17 mouse cellular contexts compared by ENCODE assay signal in the genomic region with DNA sequence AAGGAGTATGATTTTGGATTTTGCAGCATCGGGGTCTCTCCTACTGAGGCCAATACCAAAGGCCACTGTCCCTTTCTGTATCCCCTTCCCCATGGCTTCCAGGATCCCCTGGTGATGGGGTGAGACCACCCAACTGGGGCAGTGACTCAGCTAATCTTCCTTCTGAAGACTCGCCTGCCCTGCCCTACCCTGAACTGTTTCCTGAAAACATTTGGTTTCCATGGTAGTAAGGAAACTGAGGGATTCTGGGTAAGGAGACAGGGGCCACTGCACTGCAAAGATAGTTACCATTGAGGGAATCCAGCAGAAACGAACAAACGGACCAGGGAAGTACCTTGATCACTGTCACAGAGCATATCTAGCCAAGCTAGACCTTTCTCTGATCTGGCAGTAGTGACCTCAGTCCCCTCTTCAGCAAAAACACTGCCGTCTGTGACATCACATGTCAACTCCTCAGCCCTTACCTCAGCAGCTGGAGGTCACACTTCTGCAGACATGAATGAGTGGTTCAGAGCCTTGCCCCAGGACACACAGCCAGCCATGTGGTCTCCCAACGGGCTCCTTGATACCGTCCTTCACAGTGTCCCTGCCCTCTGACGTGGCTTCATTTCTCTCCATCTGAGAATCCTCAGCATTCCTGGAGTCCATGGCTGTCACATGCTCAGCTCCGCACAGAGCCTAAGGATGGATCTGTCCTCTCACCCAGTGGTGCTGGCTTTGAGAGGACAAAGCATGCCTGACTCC. TPM values are rescaled to one million over a fixed set of nuclear protein-coding genes. Genes with fewer than 3 reads are reported as not detected.
DNase-seq lines count a peak whose midpoint lies in the region; ATAC-seq and TF ChIP-seq lines count a peak whose summit lies in the region.
"Had no signal": no experiment of that assay in that cellular context is flagged by ENCODE, and none has a peak within 500 bp of the region (broad histone marks: within the 10 kb centered on the region; RNA-seq: fewer than 3 reads in every experiment).

No protein-coding gene starts in this region.

- no peak for TF ChIP-seq CTCF in MEL (IDR thresholded peaks at IDR 0.05 in 2 of 3, conservative IDR thresholded peaks at IDR 0.05 in 1 of 3; ENCODE audit: control insufficient read depth in 1 of 3, insufficient read depth in 1 of 3, low read depth in 2 of 3, low read length in 3 of 3, poor library complexity in 1 of 3, severe bottlenecking in 1 of 3)

- WGBS in heart, embryonic 15.5 days, result 40% methylated on average over 9 of the region's 9 CpGs
- 53% methylated on average over 9 of the region's 9 CpGs for WGBS in midbrain, embryonic 11.5 days

- no peak for TF ChIP-seq POLR2A in MEL (IDR thresholded peaks at IDR 0.05; ENCODE audit: control insufficient read depth in 1 of 2, insufficient read depth in 1 of 2, low read depth in 1 of 2, low read length in 2 of 2, poor library complexity in 1 of 2)

- TF ChIP-seq RAD21 in MEL (IDR thresholded peaks at IDR 0.05; ENCODE audit: low read depth, low read length), result no peak

- H3K36me3 ChIP-seq in MEL (ENCODE audit: control insufficient read depth in 1 of 2, insufficient read depth in 2 of 2, low read length in 2 of 2), result peaks cover 0 to 5% of the 10 kb centered on the region in 2 experiments; a peak in 3 of 4 replicates
- H3K36me3 ChIP-seq in heart, embryonic 15.5 days, result no peaks in the 10 kb centered on the region
- H3K36me3 ChIP-seq in midbrain, embryonic 11.5 days (ENCODE audit: control insufficient read depth, insufficient read depth, low read length), result no peaks in the 10 kb centered on the region
- H3K36me3 ChIP-seq: limb, embryonic 13.5 days; midbrain, embryonic 13.5 days; neural tube, embryonic 13.5 days had no signal

- no peaks in the 10 kb centered on the region for H3K9me3 ChIP-seq in MEL (replicated peaks; ENCODE audit: insufficient read depth, low read length)
- H3K9me3 ChIP-seq in heart, embryonic 15.5 days (replicated peaks), result no peaks in the 10 kb centered on the region
- H3K9me3 ChIP-seq in midbrain, embryonic 11.5 days (ENCODE audit: control insufficient read depth, low read length), result no peaks in the 10 kb centered on the region
- H3K9me3 ChIP-seq: limb, embryonic 13.5 days; midbrain, embryonic 13.5 days; neural tube, embryonic 13.5 days had no signal

- no peak overlapping the region for H3K4me3 ChIP-seq in MEL (ENCODE audit: control insufficient read depth in 1 of 2, insufficient read depth in 1 of 2, low read depth in 2 of 2, low read length in 2 of 2)
- no peak overlapping the region for H3K4me3 ChIP-seq in heart, embryonic 15.5 days
- no peak overlapping the region for H3K4me3 ChIP-seq in midbrain, embryonic 11.5 days (ENCODE audit: low read depth, low read length)
- H3K4me3 ChIP-seq: limb, embryonic 13.5 days; midbrain, embryonic 13.5 days; neural tube, embryonic 13.5 days had no signal

- no peaks in the 10 kb centered on the region for H3K27me3 ChIP-seq in MEL (ENCODE audit: control insufficient read depth in 1 of 2, insufficient read depth in 2 of 2, low read length in 2 of 2)
- no peaks in the 10 kb centered on the region for H3K27me3 ChIP-seq in heart, embryonic 15.5 days
- no peaks in the 10 kb centered on the region; the same call in 1 of the 2 replicates for H3K27me3 ChIP-seq in midbrain, embryonic 11.5 days (ENCODE audit: control insufficient read depth, insufficient read depth, low read length)
- H3K27me3 ChIP-seq: limb, embryonic 13.5 days; midbrain, embryonic 13.5 days; neural tube, embryonic 13.5 days had no signal

- peak; percentile 93 for DNase-seq in heart, adult 11 months
- DNase-seq in heart, postnatal 4 days, result no peak
- DNase-seq in 416B (ENCODE audit: low read depth), result peak; percentile 28
- DNase-seq in MEL (ENCODE audit: low read depth, low spot score), result peak; percentile 67
- DNase-seq in frontal cortex, adult 2 months (ENCODE audit: extremely low spot score in 1 of 2, low spot score in 1 of 2), result no peak
- DNase-seq in urinary bladder, adult 2 months (ENCODE audit: low spot score), result no peak
- DNase-seq in midbrain, embryonic 11.5 days (ENCODE audit: low spot score, missing footprints), result no peak
- DNase-seq: cerebellum, adult 11-12 months; kidney, adult 9 months; layer of hippocampus, postnatal 36 days; thymus, postnatal 14 days had no signal

- H3K9ac ChIP-seq in MEL (ENCODE audit: control insufficient read depth, low read depth, low read length, poor library complexity, severe bottlenecking), result no peak overlapping the region
- no peak overlapping the region for H3K9ac ChIP-seq in heart, embryonic 15.5 days
- no peak overlapping the region for H3K9ac ChIP-seq in midbrain, embryonic 11.5 days (ENCODE audit: low read length)
- H3K9ac ChIP-seq: limb, embryonic 13.5 days; midbrain, embryonic 13.5 days; neural tube, embryonic 13.5 days had no signal

- H3K4me1 ChIP-seq in MEL (ENCODE audit: control insufficient read depth in 1 of 2, insufficient read depth in 2 of 2, low read length in 2 of 2), result peaks cover 2 to 11% of the 10 kb centered on the region in 2 experiments; a peak in 2 of 4 replicates
- peaks cover 49% of the 10 kb centered on the region for H3K4me1 ChIP-seq in heart, embryonic 15.5 days (replicated peaks)
- H3K4me1 ChIP-seq in midbrain, embryonic 11.5 days (ENCODE audit: control insufficient read depth, insufficient read depth, low read length), result no peaks in the 10 kb centered on the region
- H3K4me1 ChIP-seq: midbrain, embryonic 13.5 days had no signal

- TF ChIP-seq EP300 in MEL (IDR thresholded peaks at IDR 0.05; ENCODE audit: low read depth in 1 of 2, low read length in 2 of 2), result 0 out of 4 replicates have a peak, but pooled peaks of 1 of the 2 experiments have one; percentile 9

- H3K4me2 ChIP-seq in heart, embryonic 15.5 days, result no peak overlapping the region
- no peak overlapping the region for H3K4me2 ChIP-seq in midbrain, embryonic 11.5 days
- H3K4me2 ChIP-seq: limb, embryonic 13.5 days; midbrain, embryonic 13.5 days; neural tube, embryonic 13.5 days had no signal

- no peak for ATAC-seq in heart, embryonic 15.5 days (replicated peaks; ENCODE audit: insufficient number of reproducible peaks, insufficient read depth, low FRiP score, low read depth)
- no peak for ATAC-seq in midbrain, embryonic 11.5 days (ENCODE audit: low FRiP score)
- ATAC-seq: CD4-positive, CD25-positive, alpha-beta regulatory T cell, adult 4 months; midbrain, embryonic 13.5 days had no signal

- no peaks in the 10 kb centered on the region for H3K79me2 ChIP-seq in MEL (ENCODE audit: control insufficient read depth, insufficient read depth, low read length, poor library complexity)

- H3K27ac ChIP-seq in MEL (ENCODE audit: control insufficient read depth, low read depth, low read length), result peak overlapping the region; percentile 18; the same call in 1 of the 2 replicates
- H3K27ac ChIP-seq in heart, embryonic 15.5 days, result peak overlapping the region; percentile 24; the same call in 1 of the 2 replicates
- H3K27ac ChIP-seq in midbrain, embryonic 11.5 days (ENCODE audit: low read depth, low read length), result no peak overlapping the region
- H3K27ac ChIP-seq: limb, embryonic 13.5 days; midbrain, embryonic 13.5 days; neural tube, embryonic 13.5 days had no signal

TF ChIP-seq in MEL, 35 proteins besides CTCF, POLR2A, EP300 and RAD21:
- TF ChIP-seq TAL1 (IDR thresholded peaks at IDR 0.05; ENCODE audit: low read length), result 0 out of 2 replicates have a peak, but pooled peaks have one; percentile 4
- TF ChIP-seq USF1 (IDR thresholded peaks at IDR 0.05; ENCODE audit: low read depth, low read length), result no peak

RNA-seq across cellular contexts. Expression of gene Anxa11, which starts 27.4 kb away (rescaled TPM):
- 10 to 100 TPM; 69.8 to 72.3 TPM for total RNA-seq in heart, postnatal 4 days (2021)
- 7.3 and 7.6 TPM in 2 replicates for total RNA-seq in MEL (2012; rRNA removed)
- 10 to 100 TPM in 1 of 2 experiments, not detected in 1; 40.5 TPM for polyA plus RNA-seq in MEL (2012; ENCODE audit: insufficient read depth in 1 of 2, insufficient read length in 2 of 2, low read depth in 1 of 2, low replicate concordance in 2 of 2, missing spikeins in 1 of 2)
- polyA plus RNA-seq in heart, embryonic 15.5 days (2015; fragmentation: Nextera tagmentation; extraction: Ambion mirVana), result 27.0 and 31.6 TPM in 2 replicates
- 21.5 and 22.8 TPM in 2 replicates for polyA plus RNA-seq in frontal cortex, adult 2 months (2012; rRNA removed)
- 65.5 and 84.4 TPM in 2 replicates for polyA plus RNA-seq in urinary bladder, adult 2 months (2012; rRNA removed)
- 3.0 and 4.0 TPM in 2 replicates for polyA plus RNA-seq in midbrain, embryonic 11.5 days (2014; fragmentation: Nextera tagmentation; extraction: Ambion mirVana)

RNA-seq across cellular contexts. Expression of gene Plac9a, which starts 33.6 kb away (rescaled TPM):
- 1 to 10 TPM; 1.0 to 3.2 TPM for total RNA-seq in heart, postnatal 4 days (2021)
- total RNA-seq in MEL (2012; rRNA removed), result not detected in 2 replicates
- polyA plus RNA-seq in MEL (2012; ENCODE audit: insufficient read depth in 1 of 2, insufficient read length in 2 of 2, low read depth in 1 of 2, low replicate concordance in 2 of 2, missing spikeins in 1 of 2), result not detected
- polyA plus RNA-seq in heart, embryonic 15.5 days (2015; fragmentation: Nextera tagmentation; extraction: Ambion mirVana), result 0.85 TPM in 1 of 2 replicates, not detected in the other
- polyA plus RNA-seq in frontal cortex, adult 2 months (2012; rRNA removed), result 0.50 TPM in 1 of 2 replicates, not detected in the other
- polyA plus RNA-seq in urinary bladder, adult 2 months (2012; rRNA removed), result 6.9 and 8.5 TPM in 2 replicates
- polyA plus RNA-seq in midbrain, embryonic 11.5 days (2014; fragmentation: Nextera tagmentation; extraction: Ambion mirVana), result not detected in 2 replicates
- total RNA-seq: layer of hippocampus, postnatal 36 days had no signal
- polyA plus RNA-seq: CD4-positive, CD25-positive, alpha-beta regulatory T cell, adult 4 months; hindbrain, embryonic 11.5 days; limb, embryonic 13.5 days; midbrain, embryonic 13.5 days; neural tube, embryonic 13.5 days had no signal

RNA-seq across cellular contexts. Expression of gene Tmem254a, which starts 58.2 kb away (rescaled TPM):
- total RNA-seq in heart, postnatal 4 days (2021), result 1 to 10 TPM; 4.5 to 5.4 TPM
- total RNA-seq in MEL (2012; rRNA removed), result 0.69 and 0.81 TPM in 2 replicates
- 1 to 10 TPM in 1 of 2 experiments, not detected in 1; 1.8 TPM for polyA plus RNA-seq in MEL (2012; ENCODE audit: insufficient read depth in 1 of 2, insufficient read length in 2 of 2, low read depth in 1 of 2, low replicate concordance in 2 of 2, missing spikeins in 1 of 2)
- 2.3 and 4.2 TPM in 2 replicates for polyA plus RNA-seq in heart, embryonic 15.5 days (2015; fragmentation: Nextera tagmentation; extraction: Ambion mirVana)
- polyA plus RNA-seq in frontal cortex, adult 2 months (2012; rRNA removed), result 3.2 and 3.5 TPM in 2 replicates
- polyA plus RNA-seq in urinary bladder, adult 2 months (2012; rRNA removed), result 3.4 and 5.7 TPM in 2 replicates
- polyA plus RNA-seq in midbrain, embryonic 11.5 days (2014; fragmentation: Nextera tagmentation; extraction: Ambion mirVana), result 1.5 and 4.0 TPM in 2 replicates

Comparison
In these comparisons a context has a peak if more than half of its experiments do, and no peak if none do; other contexts are left out.
1. DNase-seq: peak in heart, adult 11 months (single experiment), 416B (single experiment) and MEL (single experiment); none in heart, postnatal 4 days (single experiment), frontal cortex, adult 2 months (0 of 2), urinary bladder, adult 2 months (single experiment) and midbrain, embryonic 11.5 days (single experiment).